Mouse (Mus musculus) kidney, postnatal 0 days (tissue): ENCODE measurements around the gene Tgfbr3. TPM values are rescaled to one million over a fixed set of nuclear protein-coding genes. Genes with fewer than 3 reads are reported as not detected.

Experiments used
- ATAC-seq: fragments of 200-750 bp; cut with Nextera tagmentation; replicated peaks from 2 replicates; pipeline ENCODE4 v1.8.0; 2017; ENCODE audit warnings: low read depth, moderate number of reproducible peaks, moderate TSS enrichment, moderate library complexity; ENCODE audit not compliant: low FRiP score
- DNase-seq: peaks from one replicate; pipeline ENCODE4 v3.0.0-alpha.2; 2016; ENCODE audit warnings: low spot score
- H3K27ac ChIP-seq: fragments of 300-500 bp; sonication (generic); 2 replicates; pipeline ENCODE4 v1.5.1; 2014; ENCODE audit warnings: mild to moderate bottlenecking
- H3K27me3 ChIP-seq: fragments of 300-500 bp; sonication (generic); 2 replicates; pipeline ENCODE4 v1.6.1; 2014; ENCODE audit warnings: low read length, mixed read lengths; ENCODE audit not compliant: insufficient read depth
- H3K36me3 ChIP-seq: fragments of 300-500 bp; sonication (generic); 2 replicates; pipeline ENCODE4 v1.6.1; 2014; ENCODE audit warnings: low read length, mixed read lengths; ENCODE audit not compliant: insufficient read depth
- H3K4me1 ChIP-seq: fragments of 300-500 bp; sonication (generic); replicated peaks from 2 replicates; pipeline ENCODE4 v1.6.1; 2014; ENCODE audit warnings: antibody characterized with exemption, low read length, mixed read lengths; ENCODE audit not compliant: insufficient read depth
- H3K4me2 ChIP-seq: fragments of 300-500 bp; sonication (generic); 2 replicates; pipeline ENCODE4 v1.6.1; 2014; ENCODE audit warnings: mild to moderate bottlenecking, low read length, moderate library complexity, mixed read lengths
- H3K4me3 ChIP-seq: fragments of 300-500 bp; sonication (generic); replicated peaks from 2 replicates; pipeline ENCODE4 v1.5.1; 2014; ENCODE audit warnings: low read depth, low read length
- H3K9ac ChIP-seq: fragments of 300-500 bp; sonication (generic); 2 replicates; pipeline ENCODE4 v1.6.1; 2014; ENCODE audit warnings: low read depth, low read length
- H3K9me3 ChIP-seq: fragments of 300-500 bp; sonication (generic); replicated peaks from 2 replicates; pipeline ENCODE4 v1.6.1; 2016; ENCODE audit warnings: low read length, inconsistent platforms, mixed read lengths
- CTCF ChIP-seq: IDR thresholded peaks from 2 replicates; pipeline ENCODE4 v1.5.1; 2016; ENCODE audit warnings: antibody characterized with exemption, low read depth, mild to moderate bottlenecking, moderate library complexity
- WGBS: fragments of 180-500 bp; shearing (Covaris S2); extraction: QIAGEN DNeasy Blood & Tissue Kit; methylation state at CpG from one replicate; pipeline ENCODE4 v1.1.7; 2014; 5-methylcytosine and 5-hydroxymethylcytosine counted together
- polyA plus RNA-seq: library from polyadenylated mRNA; unstranded; fragments of >200 nt; fragmentation: Nextera tagmentation; extraction: Ambion mirVana; gene quantifications from 2 replicates; pipeline ENCODE4 v1.2.1, GENCODE M21; 2015

Tgfbr3 gene
- polyA plus RNA-seq, 1 experiment from 2014 or later = 10.8 TPM

DNA sequence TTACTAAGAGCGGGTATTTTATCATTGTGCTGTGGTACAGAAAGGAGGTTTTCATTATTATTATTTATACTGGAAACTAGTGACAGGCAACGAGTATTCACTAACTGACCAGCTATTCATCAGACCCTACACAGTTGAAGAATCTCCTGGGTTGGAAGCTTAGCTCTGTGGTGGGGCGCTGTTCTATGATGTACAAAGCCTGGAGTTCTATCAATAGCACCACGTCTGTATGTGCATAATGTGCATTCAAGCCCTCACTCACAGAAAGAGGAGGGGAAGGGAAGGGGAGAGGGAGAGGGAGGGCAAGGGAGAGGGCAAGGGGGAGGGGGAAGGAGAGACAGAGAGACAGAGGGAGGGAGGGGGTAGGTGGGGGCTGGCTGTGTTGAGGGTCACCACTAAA lies 215.1 kb downstream of the Tgfbr3 start:
- no peak for ATAC-seq
- WGBS = 39% methylated on average over 4 of the region's 4 CpGs
- DNase-seq = no peak

DNA sequence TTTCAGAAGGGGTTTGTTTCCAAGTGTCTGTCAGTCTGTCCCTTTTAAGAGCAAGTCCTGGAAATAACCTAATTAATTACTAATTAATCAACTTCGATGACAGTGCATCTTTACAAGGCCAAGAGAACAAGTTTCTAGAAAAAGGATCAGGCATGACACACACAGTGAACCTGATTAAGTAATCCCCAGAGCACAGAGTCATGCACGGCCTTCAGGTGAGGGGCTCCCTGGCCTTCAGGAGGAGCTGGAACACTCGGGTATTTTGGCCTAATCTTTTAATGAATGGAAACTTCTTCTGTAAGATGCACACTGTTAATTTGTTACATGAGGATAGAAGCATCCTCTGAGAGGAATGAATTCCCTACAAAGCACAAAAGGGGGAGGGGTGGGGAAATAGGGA lies 215.9 kb downstream of the Tgfbr3 start:
- ATAC-seq = no peak
- WGBS = 32% methylated on average over 3 of the region's 3 CpGs

More for the DNA sequence above, 215.1 kb downstream of the Tgfbr3 start:
- Histone ChIP-seq H3K4me2 (no peak overlapping the region), H3K4me1 (peaks cover 10% of the 10 kb centered on the region), H3K27ac (no peak overlapping the region), H3K9ac (no peak overlapping the region), H3K36me3 (no peaks in the 10 kb centered on the region), H3K9me3 (no peaks in the 10 kb centered on the region), H3K27me3 (no peaks in the 10 kb centered on the region), H3K4me3 (no peak overlapping the region)
- TF ChIP-seq CTCF = no peak

DNA sequence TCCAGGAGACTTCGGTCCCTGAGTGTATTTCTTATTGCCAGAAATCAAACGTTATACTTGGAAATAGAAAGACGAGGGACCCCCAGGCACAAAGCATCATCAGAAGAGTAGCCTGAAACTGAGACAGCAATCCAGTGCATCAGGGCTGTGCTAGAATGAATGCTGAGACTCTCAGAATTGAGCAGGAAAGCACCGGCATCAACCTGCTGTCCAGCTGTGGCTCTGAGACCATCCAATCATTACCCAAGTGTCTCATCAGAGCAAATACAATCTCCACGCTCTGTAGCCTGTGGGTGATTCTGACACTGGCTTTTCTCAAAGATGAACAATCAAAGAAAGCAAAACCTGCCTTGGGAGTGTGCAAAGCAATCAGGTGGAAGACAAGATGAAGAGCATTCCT lies 221.3 kb downstream of the Tgfbr3 start:
- Histone ChIP-seq H3K27me3 (no peaks in the 10 kb centered on the region), H3K4me1 (0 out of 2 replicates have a peak, but pooled peaks cover under 1% of the 10 kb centered on the region), H3K4me2 (no peak overlapping the region), H3K9ac (no peak overlapping the region), H3K27ac (no peak overlapping the region), H3K4me3 (no peak overlapping the region), H3K36me3 (no peaks in the 10 kb centered on the region), H3K9me3 (no peaks in the 10 kb centered on the region)
- WGBS = 68% methylated on average over 5 of the region's 5 CpGs
- ATAC-seq (no peak), DNase-seq (no peak)
- no peak for TF ChIP-seq CTCF

More for the DNA sequence above, 215.9 kb downstream of the Tgfbr3 start:
- H3K4me2 ChIP-seq = no peak overlapping the region
- H3K27me3 ChIP-seq = no peaks in the 10 kb centered on the region
- no peaks in the 10 kb centered on the region for H3K9me3 ChIP-seq
- no peak for DNase-seq
- TF ChIP-seq CTCF = no peak
- H3K36me3 ChIP-seq = no peaks in the 10 kb centered on the region
- no peak overlapping the region for H3K9ac ChIP-seq
- H3K4me1 ChIP-seq = peaks cover 6% of the 10 kb centered on the region
- no peak overlapping the region for H3K4me3 ChIP-seq
- H3K27ac ChIP-seq = no peak overlapping the region

DNA sequence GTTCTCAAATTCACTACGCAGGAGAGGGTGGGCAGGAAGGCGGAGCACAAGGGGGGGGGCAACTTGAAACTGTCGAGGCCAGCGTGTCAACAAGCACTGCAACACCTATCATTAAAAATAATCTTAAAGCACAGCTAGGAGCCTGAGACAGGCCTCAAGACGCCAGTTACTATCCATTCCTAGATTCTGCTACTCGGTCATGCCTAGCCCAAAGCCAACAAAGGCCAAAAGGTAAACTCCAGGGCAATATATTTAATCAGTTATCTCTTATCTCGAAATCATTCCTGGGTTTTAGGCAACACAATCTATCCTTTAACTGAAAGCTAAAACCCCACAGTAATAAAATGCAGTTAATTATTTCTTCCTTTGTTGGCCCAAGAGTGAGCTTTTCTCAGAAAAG lies 221.9 kb downstream of the Tgfbr3 start:
- H3K9me3 ChIP-seq = no peaks in the 10 kb centered on the region
- no peak for ATAC-seq
- no peak overlapping the region for H3K9ac ChIP-seq
- 47% methylated on average over 7 of the region's 7 CpGs for WGBS
- H3K27ac ChIP-seq = no peak overlapping the region
- no peaks in the 10 kb centered on the region for H3K27me3 ChIP-seq
- no peak overlapping the region for H3K4me3 ChIP-seq
- no peak for DNase-seq
- no peak for TF ChIP-seq CTCF
- H3K4me2 ChIP-seq = no peak overlapping the region
- H3K4me1 ChIP-seq = no peaks in the 10 kb centered on the region
- H3K36me3 ChIP-seq = no peaks in the 10 kb centered on the region

DNA sequence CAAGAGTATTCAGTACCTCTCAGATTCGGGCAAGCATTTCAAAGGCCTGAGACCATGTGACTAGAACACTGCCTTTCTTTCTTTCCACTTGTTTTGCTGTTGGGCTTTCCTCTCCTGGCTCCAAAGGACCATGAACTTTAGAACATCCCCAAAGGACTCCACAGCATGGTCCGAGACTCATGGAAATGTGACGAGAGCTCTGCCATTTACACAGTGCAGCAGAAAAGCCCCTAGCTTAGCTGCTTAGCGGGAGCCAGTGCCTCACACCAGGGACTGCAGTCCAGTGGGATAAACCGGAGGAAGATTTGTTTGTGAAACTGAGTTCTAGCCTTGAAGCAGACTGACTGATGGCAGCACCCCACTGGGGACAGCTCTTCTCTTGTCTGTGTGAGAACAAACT lies 224.5 kb downstream of the Tgfbr3 start:
- no peaks in the 10 kb centered on the region for H3K4me1 ChIP-seq
- TF ChIP-seq CTCF = no peak
- no peak overlapping the region for H3K4me2 ChIP-seq
- ATAC-seq = no peak
- H3K9ac ChIP-seq = no peak overlapping the region
- no peak overlapping the region for H3K27ac ChIP-seq
- DNase-seq = no peak
- H3K36me3 ChIP-seq = no peaks in the 10 kb centered on the region
- 79% methylated on average over 5 of the region's 5 CpGs for WGBS
- H3K9me3 ChIP-seq = no peaks in the 10 kb centered on the region
- no peaks in the 10 kb centered on the region for H3K27me3 ChIP-seq
- no peak overlapping the region for H3K4me3 ChIP-seq

DNA sequence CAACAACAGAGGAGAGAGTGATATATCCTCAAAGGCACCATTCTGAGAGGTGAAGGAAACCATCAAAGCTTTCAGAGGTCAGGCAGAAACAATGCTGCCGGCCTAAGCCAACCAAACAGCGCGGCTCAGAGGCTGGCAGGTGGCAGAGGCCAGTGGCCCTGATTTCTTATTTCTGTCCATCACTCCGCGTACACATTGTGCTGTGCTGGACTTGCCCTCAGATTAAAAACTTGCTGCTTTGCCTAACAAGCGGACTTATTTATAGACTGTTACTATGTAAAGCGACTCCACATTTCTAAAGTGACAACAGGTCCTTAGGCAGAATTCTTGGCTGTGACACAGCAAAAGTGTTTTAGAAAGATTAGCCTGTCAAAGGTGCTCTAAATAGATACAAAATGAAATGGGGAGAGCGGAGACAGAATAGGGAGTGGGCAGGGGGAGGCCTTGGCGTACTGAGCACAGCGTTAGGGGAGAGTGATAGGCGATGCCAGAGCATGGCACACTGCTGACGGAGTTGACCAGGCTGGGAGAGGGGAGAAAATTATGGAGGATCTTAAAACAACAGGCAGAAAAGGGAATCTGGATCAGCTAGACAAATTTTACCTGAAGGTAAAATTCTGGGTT lies 227.1 kb downstream of the Tgfbr3 start:
- no peak overlapping the region for H3K4me3 ChIP-seq
- no peak overlapping the region for H3K9ac ChIP-seq
- TF ChIP-seq CTCF = no peak
- 71% methylated on average over 12 of the region's 12 CpGs for WGBS
- no peaks in the 10 kb centered on the region for H3K4me1 ChIP-seq
- DNase-seq (no peak), ATAC-seq (no peak)
- H3K27me3 ChIP-seq = no peaks in the 10 kb centered on the region
- no peaks in the 10 kb centered on the region for H3K9me3 ChIP-seq
- H3K4me2 ChIP-seq = no peak overlapping the region
- H3K27ac ChIP-seq = no peak overlapping the region
- H3K36me3 ChIP-seq = no peaks in the 10 kb centered on the region

DNA sequence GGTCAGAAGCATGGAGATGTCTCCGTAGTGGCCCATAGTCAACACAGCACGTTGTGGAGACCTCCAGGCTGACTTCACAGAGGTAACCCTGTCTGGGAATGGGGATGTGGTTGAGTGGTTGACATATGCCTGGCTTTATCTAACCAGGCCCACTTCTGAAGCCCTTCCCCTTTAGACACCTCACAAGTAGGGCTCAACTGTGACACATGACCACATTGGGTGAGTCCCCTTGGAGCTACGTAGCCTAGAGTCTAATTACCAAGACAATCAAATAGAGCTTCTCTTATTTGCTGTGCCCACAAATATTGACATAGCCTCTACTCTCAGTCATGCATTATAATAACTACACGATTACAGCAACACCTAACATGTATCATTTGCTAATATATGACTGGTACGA lies 229.9 kb downstream of the Tgfbr3 start:
- no peaks in the 10 kb centered on the region for H3K4me1 ChIP-seq
- H3K4me3 ChIP-seq = no peak overlapping the region
- no peak overlapping the region for H3K4me2 ChIP-seq
- TF ChIP-seq CTCF = no peak
- DNase-seq (no peak), ATAC-seq (no peak)
- H3K27ac ChIP-seq = no peak overlapping the region
- no peaks in the 10 kb centered on the region for H3K27me3 ChIP-seq
- no peaks in the 10 kb centered on the region for H3K9me3 ChIP-seq
- 87% methylated on average over 5 of the region's 5 CpGs for WGBS
- no peaks in the 10 kb centered on the region for H3K36me3 ChIP-seq
- no peak overlapping the region for H3K9ac ChIP-seq
